Mouse (Mus musculus) adrenal gland, postnatal 4 days (tissue): ENCODE measurements at regions not wholly inside any gene's neighbourhood (a gene's known extent, or its start where the extent isn't known, plus 50 kb on each side); places are given as distances from the start of the nearest gene placed in this dataset.
"Not testable (repeated sequence)": the region's sequence is repeated elsewhere in the genome, so short reads cannot be mapped to it uniquely, and the experiment has no call there.

Experiments
- DNase-seq, 2 experiments: peaks; one replicate each; pipeline ENCODE4 v3.0.0; 2021 to 2022; ENCODE audit warnings: low spot score in 2 of 2, mixed read lengths in 2 of 2

GRCm38 (mm10) chr7:125152281-125152680 lies 292.2 kb upstream of the Kdm8 start:
- no peak for DNase-seq

- no peak for DNase-seq
Observed at GRCm38 (mm10) chr7:125155291-125155690, 289.2 kb upstream of the Kdm8 start.

GRCm38 (mm10) chr7:125166881-125167351 lies 277.6 kb upstream of the Kdm8 start:
- no peak for DNase-seq

GRCm38 (mm10) chr7:125167666-125168065 lies 276.8 kb upstream of the Kdm8 start:
- DNase-seq: no peak

- no peak for DNase-seq
Observed at GRCm38 (mm10) chr7:125181548-125181947, 262.9 kb upstream of the Kdm8 start.

- DNase-seq: no peak
Observed at GRCm38 (mm10) chr7:125182266-125182665, 262.2 kb upstream of the Kdm8 start.

- DNase-seq: not testable (repeated sequence)
Observed at GRCm38 (mm10) chr7:125183011-125183410, 261.5 kb upstream of the Kdm8 start.

GRCm38 (mm10) chr7:125185037-125185679 lies 259.3 kb upstream of the Kdm8 start:
- no peak for DNase-seq

GRCm38 (mm10) chr7:125187011-125187740 lies 257.3 kb upstream of the Kdm8 start:
- no peak for DNase-seq

- DNase-seq: peak in 1 of 2 experiments; percentile 8
Observed at GRCm38 (mm10) chr7:125188986-125189385, 255.5 kb upstream of the Kdm8 start.

GRCm38 (mm10) chr7:125190067-125190466 lies 254.4 kb upstream of the Kdm8 start:
- no peak for DNase-seq

GRCm38 (mm10) chr7:125191313-125191712 lies 253.2 kb upstream of the Kdm8 start:
- no peak for DNase-seq

GRCm38 (mm10) chr7:125211346-125211973 lies 233.0 kb upstream of the Kdm8 start:
- DNase-seq: no peak

GRCm38 (mm10) chr7:125214036-125214435 lies 230.4 kb upstream of the Kdm8 start:
- no peak for DNase-seq

GRCm38 (mm10) chr7:125217630-125218029 lies 226.8 kb upstream of the Kdm8 start:
- DNase-seq: no peak

- DNase-seq: no peak
Observed at GRCm38 (mm10) chr7:125222684-125223083, 221.8 kb upstream of the Kdm8 start.

GRCm38 (mm10) chr7:125234911-125235310 lies 209.6 kb upstream of the Kdm8 start:
- DNase-seq: no peak

GRCm38 (mm10) chr7:125237026-125237425 lies 207.4 kb upstream of the Kdm8 start:
- no peak for DNase-seq

- no peak for DNase-seq
Observed at GRCm38 (mm10) chr7:125243021-125243420, 201.5 kb upstream of the Kdm8 start.

GRCm38 (mm10) chr7:125248386-125248785 lies 196.1 kb upstream of the Kdm8 start:
- no peak for DNase-seq

- DNase-seq: no peak
Observed at GRCm38 (mm10) chr7:125250385-125250784, 194.1 kb upstream of the Kdm8 start.

GRCm38 (mm10) chr7:125250970-125251585 lies 193.4 kb upstream of the Kdm8 start:
- DNase-seq: no peak
